Mouse (Mus musculus): Measurements from ENCODE around the gene Eif4ebp2.

GRCm38 (mm10) chr10:61443876-61444275 lies 8.6 kb downstream of the Eif4ebp2 start:
- TF ChIP-seq CTCF (IDR thresholded peaks at IDR 0.05; ENCODE audit: low read depth) (no peak), EP300 (IDR thresholded peaks at IDR 0.05; ENCODE audit: low read depth) (no peak)
